Mouse (Mus musculus) common myeloid progenitor, adult 5-6 weeks (primary cell): ENCODE results near the gene Arhgap29. TPM values are rescaled to one million over a fixed set of nuclear protein-coding genes. Genes with fewer than 3 reads are reported as not detected.

ENCODE experiments used
- ATAC-seq: replicated peaks from 2 replicates; pipeline ENCODE4 v1.8.0; 2016; ENCODE audit warnings: low read depth, mild to moderate bottlenecking, moderate TSS enrichment, inconsistent platforms; ENCODE audit not compliant: poor library complexity, severe bottlenecking
- total RNA-seq: library from RNA; stranded (forward); fragments of 200-1000, 187-1606 nt; gene quantifications from 2 replicates; pipeline ENCODE4 v1.2.3, GENCODE M21; 2017

The Arhgap29 gene
- total RNA-seq: 1.7 and 2.6 TPM in 2 replicates

DNA sequence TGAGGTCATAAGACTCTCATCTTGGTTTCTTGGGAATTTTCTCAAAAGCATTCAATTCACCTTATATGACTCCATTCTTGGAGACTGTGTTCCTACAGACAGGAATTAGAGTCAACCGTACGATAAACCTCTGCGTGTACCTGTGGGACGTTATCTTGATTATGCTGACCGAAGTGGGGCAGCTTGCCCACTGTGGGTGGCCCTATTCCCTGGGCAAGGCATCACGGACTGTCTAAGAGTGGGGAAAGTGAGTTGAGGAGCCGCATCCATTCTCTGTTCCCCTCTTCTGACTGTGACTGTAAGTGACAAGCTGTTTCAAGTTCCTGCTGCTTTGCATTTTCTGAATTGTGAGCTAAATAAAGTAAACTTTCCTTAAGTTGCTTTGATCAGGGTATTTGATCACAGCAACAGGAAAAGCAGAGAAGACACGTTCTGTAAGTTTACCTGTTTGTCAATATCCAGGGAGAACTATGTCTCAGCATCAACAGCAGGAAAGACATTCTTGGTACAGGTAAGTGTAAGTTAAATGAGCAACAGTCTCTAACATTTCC lies at the start of gene Arhgap29:
Gene Arhgap29 (plus strand): TSS at position 501 of the 551 bp plus-strand sequence.
- ATAC-seq: no peak

DNA sequence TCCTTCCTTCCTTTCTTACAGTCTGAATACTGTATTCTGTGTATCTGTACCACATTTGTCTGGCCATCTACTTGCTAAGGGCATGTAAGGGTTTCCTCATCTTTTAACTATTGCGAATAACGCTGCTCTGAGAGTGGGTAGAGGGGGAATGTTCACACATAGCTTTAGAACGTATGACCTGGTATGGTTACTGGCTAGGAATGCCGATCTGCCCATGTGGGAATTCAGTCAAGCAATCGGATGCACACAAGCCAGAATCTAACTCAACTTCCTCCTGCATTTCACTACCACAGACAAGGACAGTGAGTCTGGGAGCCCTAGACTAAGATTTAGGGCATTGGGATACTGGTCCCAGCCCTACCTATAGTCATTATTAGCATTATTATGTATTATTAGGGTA lies 49.6 kb upstream of the Arhgap29 start:
- no peak for ATAC-seq

DNA sequence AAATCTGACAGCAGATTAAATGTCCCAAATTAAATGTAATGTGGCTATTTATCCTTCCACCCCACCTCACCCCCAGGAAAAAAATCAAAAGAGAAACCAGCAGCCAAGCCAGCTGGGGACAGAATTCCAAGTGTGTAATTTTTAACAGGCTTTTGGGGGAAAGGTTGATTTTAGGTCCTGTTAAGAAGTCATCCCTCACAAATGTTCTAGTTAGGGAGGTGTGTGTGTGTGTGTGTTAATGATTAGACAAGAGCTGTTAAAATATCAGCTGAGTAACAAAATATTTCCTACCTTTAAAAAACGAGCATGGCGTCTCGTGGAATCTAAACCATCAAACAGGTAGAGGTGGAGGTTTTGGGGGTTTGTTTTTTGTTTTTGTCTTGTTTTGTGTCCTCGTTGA lies 49.1 kb upstream of the Arhgap29 start:
- no peak for ATAC-seq

DNA sequence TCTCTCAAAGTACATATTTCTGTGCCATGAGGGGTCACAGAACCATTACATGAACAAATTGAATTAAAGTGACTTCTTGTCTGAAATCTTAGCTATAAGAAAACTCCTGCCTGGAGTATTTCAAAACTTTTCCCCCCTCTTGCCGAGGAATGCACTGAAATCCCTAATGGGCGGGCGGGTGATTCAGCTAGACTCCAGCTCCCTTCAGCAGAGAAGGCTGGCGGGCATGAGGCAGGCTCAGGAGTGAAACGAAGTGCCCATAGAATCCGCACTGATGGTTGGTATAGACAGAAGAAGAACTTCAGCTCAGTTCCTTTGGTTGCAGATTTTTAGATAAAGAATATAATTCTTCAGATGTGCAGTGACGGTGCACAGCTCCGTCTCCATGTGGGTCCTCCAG lies 48.6 kb upstream of the Arhgap29 start:
- ATAC-seq: no peak

DNA sequence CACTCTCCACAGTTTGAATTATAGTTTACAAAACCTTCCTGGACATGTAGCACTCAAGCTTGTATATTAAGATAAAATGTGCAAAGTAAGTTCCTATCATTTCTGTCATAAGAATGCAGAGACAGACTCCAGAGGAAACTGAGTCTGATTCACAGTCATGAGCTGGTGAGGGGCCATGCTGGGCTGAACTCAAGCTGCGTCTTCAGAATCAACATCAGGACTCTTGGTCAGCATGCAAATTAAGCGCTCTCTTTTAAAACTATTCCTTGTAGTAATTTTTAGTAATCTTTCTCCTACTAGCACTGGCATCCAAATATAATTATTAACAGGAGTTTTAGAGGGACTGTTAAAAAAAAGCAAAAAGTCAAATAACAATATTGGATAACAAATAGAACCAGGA lies 47.9 kb upstream of the Arhgap29 start:
- no peak for ATAC-seq

DNA sequence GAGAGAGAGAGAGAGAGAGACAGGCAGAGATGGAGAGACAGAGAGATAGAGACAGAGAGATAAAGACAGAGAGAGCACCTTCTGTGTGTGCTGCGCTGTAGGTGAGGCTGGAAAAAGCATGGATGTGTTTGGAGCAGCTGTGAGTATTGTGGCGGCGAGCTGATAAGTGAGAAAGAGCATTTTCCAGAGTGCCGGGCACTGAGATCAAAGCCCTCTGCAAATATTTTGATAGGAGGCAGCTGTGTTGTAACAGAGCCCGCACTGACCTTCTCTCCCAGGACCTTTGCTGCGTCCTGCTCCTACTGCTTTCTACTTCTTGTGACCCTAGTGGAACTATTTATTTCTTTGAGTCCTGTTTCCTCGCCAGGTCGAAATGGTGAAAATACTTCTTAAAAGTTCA lies 45.7 kb upstream of the Arhgap29 start:
- no peak for ATAC-seq

DNA sequence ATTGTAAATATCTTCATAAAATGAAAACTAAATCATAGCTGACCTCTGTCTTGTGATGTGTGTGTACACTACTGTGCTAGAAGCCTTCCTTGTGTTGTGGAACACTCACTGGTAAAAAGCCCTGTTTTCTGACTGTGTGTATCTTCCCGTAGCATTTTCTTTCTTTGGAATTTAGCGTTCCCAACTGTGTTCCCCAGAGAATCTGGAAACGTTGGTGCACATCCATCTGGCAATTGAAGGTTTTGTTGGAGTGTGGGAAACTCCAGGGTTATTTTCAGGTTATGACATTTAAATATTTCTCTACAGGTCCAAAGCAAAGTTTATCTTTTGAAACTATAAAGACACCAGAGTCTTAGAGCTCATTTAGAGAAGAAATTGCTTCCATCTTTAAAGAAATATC lies 43.2 kb upstream of the Arhgap29 start:
- ATAC-seq: no peak

DNA sequence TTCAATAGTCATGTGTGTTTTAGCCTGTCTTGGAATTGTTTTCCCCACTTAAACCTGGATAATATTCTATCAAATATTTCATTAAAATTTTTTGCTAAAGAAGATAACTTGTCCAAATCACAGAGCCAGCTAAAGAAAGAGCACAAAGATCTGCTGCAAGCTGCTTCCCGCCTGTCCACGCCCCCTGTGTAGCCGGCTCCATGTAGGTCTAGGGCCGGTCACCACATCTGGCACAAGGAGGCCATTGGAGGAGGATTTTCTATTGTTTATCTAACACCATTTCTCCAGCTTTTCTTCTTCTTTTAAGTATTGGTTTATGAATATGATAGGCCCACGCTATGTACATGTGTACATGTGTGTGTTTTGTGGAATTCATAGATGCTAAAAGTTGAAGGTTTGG lies 38.9 kb upstream of the Arhgap29 start:
- no peak for ATAC-seq

DNA sequence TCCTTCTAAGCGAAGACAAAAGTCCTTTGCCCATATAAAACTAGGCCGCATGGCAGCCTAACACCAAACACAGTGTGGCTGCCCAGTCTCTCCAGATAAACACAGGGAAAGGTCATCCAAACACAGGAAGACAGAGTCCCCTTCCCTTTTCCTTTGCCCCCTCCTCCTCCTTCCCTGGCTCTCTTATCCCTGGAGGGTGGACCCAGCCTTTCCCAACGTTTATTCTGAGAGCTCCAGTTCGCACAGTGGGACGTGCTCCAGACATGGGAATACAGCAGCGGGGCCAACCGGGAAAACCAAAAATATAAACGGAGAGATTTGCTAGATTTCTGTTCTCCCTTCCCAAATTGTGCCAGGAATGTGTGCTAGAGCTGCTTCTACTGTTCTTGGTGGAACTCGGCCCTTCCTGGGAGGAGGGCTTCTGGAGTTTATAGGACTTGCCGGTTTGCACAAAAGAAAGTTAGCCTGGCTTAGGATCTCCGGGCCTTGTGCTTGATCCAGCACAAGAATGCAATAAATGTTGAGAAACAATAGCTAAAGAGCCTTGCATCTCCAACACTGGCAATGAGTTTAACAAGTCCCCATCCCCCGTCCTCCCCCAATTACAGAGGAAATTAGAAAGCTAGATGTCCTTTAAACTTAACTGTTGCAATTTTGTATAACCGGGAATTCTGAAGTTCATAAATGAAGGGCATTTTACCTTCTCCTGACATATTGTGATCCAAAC lies 37.7 kb upstream of the Arhgap29 start:
- no peak for ATAC-seq

DNA sequence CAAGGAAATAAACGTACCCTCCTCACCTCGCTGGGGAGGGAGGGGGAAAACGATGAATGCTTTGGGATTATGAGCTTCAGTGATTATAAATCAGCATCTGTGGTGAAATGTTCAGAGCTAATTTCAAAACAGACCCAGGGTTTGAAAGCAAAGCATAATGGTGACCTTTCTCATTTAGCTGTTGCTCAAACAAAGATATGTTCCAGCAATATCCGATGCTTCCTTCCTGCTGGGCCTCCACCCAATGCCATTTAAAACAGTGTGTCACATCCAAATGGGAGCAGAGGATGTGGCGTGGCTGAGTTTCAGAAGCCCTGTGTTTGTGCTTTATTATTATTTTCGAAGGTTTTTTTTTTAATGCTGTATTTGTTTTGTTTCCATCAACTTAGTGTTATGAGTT lies 37.1 kb upstream of the Arhgap29 start:
- ATAC-seq: no peak

DNA sequence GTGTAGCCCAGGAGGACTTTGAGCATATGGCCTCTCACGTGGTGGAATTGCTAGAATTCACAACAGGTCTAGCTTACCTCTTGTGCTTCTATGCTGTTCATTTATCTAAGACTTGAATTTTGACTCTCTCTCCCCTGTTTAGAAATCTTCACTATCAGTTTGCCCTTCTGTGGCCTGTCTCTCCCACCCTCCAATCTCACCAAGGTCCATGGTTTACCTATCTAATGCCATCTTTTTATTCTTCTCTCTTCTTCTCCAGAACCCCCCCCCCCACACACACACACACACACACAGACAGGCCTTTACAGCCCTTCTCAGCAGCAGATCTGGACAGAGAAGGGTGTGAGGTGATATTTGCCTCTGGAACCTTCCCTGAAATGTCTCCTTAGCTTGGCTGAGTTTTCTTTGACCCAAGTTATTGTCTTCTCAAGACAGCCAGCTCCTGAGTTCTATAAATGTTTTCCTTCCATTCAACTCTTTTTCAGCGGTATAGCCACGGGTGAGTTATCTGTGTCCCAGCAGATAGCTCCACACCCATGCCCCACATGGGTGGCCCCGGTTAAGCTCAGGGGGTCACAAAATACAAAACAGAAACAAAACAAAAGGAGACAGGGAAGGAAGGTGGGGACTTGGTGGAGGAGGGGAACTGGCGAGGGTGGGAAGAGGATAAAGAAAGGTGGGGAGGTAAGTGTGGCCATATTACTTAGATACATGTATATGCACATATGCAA lies 35.4 kb upstream of the Arhgap29 start:
- ATAC-seq: no peak

DNA sequence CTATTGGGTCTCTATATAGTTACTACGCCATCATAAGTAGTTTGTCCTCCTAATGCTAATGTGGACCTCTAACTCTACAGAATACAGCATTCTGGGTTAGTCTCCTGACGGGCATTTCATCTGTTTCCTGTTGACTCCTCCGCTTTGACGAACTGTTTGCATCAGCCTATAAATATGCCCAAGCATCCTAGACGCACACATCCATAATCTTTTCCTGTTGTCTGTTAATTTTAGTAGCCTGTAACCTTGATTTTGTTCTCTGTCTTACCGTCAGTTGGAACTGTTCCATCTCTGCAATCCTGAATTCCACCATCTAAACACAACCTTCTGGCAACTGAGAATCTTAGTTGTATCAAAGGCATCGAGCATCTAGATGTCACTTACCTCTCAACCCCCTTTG lies 34.7 kb upstream of the Arhgap29 start:
- no peak for ATAC-seq

DNA sequence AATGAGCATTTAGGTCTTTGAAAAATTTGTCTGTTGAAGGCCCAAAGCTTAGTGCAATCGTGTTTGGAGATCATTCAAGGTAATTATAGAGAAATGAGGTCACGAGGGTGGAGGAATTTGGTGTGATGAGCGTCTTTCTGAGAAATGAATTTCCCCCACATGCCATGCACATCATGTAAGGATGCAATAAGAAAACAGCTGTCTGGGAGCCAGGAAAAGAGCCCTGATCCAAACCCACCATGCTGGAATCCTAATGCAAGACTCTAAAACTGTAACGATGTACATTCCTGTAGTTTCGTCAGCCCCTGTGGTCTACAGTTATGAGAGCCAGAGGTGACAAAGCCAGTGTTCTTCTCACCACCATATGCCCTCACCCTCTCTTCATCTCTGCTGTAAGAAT lies 32.4 kb upstream of the Arhgap29 start:
- ATAC-seq: no peak

DNA sequence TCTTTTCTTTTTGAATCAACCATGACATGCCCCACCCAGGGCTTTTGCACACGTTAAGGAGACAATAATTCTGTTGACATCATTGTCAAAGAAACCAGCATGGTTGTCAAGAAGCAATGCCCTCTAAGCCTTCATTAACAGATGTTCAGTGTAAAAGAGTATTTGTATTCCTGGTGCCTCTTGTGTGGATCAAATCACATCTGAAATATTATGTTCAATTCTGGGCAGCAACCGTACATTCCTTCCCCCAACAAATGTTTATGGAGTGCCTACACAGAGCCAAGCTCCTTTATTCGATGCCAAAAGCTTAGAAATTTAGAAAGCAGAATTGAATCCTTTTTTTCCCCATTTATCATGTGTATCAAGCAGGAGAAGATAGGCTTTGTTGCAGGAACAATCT lies 31.6 kb upstream of the Arhgap29 start:
- no peak for ATAC-seq

DNA sequence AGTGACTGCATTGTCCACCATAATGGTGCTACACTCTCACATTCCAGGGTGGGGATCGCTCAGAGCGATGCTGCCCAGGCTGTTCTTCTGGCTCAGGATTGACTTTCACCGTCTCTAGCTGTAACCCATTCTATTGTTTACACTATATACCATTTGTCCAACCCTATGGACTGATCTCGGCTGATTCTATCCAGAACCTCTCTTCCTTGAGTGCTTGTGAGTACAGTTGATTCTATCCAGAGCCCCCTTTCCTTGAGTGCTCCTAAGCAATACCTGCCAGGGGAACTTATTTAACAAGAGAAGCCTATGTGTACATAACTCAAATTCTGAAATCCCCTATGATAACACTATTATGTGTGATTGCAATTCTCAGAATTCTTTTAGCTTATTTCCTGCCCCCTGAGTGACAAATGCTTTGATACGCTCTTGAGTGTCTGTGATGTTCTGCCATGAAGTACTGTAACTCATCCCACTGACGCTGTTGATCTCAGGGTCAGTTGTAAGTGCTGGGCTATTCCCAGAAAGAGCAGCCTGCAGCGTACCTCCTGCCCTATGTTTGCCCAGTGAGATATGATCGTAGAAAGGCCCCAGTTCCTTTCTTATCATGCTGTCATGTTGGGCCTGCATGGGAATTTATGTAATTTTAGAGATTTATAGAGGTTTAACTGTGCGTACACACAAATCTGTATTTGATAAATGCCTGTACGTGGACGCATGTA lies 27.4 kb upstream of the Arhgap29 start:
- ATAC-seq: no peak

DNA sequence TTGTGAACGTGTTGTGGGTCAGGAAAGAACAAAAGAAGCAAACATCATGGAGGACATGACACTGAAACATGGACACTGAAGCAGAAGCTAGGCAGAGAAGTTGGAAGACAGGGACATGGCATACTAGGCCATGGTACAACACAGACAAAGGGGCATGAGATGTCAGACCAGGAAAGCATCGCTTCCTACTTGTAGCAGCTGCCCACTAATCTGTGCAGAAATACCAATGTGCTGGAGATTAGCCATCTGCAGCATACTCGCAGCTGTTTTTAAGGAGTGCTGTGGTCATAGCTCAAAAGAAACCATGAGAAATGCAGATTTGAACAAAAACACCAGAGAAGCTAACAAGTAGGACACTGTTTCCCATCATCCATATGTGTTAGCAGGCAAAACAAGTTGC lies 24.7 kb upstream of the Arhgap29 start:
- no peak for ATAC-seq

DNA sequence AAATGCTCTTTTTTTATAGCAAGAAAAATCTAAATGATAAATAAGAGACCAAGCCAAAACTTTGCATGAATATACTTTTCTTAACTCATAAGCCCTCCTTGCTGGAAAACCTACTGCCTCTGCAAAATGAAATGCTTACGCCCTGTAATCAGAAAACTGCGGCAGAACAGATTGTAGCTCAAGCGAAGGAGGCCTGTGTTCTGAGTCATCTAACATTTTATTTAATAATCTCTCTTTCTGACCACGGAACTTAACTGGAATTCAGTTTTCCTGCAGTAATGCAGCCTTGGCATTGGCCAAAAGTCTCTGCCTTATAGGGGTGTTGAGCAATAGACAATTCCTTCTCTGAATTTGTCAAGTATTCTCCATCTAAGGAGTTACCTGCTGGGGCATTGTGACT lies 19.5 kb upstream of the Arhgap29 start:
- no peak for ATAC-seq

DNA sequence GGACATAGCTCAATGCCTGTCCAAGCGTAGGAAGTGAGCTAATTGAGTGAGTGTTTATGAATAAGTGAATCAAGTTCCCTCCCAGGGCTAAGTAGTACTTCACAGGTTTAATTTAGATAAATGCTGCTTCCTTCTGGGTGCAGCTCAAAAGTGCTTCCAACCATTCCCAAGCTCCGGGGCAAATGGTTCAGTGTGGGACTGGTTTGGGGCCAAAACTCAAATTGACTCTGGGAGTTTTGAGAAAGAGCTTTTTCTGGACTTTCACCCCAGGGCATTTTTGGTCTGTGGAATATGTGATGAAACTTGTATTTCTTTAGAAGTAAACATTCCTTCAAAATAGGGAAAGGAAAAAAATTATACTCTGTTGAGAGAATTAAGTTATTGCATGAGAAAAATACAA lies 16.1 kb upstream of the Arhgap29 start:
- ATAC-seq: no peak

DNA sequence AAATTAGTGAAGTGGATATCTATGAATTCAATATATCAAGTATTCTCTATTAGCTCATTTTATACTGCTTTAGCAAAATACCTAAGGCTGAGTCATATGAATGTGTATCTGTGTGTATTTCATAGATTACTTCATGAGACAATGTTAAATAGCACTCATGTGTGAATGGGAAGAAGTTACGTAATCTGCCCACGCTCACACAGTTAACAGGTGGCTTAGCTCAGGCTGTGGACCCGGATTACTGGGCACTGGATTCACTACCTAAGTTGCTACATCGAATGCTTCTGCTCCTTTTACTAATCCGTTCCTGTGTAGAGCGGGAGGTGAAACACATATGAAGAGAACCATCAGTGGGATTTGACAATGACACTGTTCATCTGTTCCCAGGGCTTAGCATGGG lies 15.3 kb upstream of the Arhgap29 start:
- no peak for ATAC-seq

DNA sequence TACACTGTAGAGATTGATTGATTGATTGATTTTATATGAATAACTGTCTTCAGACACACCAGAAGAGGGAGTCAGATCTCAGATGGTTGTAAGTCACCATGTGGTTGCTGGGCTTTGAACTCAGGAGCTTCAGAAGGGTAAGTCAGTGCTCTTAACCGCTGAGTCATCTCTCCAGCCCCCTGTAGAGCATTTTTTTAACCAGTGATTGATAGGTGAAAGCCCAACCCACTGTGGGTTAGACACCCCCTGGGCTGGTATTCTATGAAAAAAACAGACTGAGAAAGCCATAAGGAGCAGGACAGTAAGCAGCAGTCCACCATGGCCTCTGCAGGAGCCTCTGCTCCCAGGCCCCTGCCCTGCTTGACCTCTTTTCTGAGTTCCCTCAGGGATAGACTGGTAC lies 12.7 kb upstream of the Arhgap29 start:
- 0 out of 2 replicates have a peak, but pooled peaks have one; percentile 15 for ATAC-seq
